7 mouse cellular contexts compared by ENCODE assay signal in the genomic region with DNA sequence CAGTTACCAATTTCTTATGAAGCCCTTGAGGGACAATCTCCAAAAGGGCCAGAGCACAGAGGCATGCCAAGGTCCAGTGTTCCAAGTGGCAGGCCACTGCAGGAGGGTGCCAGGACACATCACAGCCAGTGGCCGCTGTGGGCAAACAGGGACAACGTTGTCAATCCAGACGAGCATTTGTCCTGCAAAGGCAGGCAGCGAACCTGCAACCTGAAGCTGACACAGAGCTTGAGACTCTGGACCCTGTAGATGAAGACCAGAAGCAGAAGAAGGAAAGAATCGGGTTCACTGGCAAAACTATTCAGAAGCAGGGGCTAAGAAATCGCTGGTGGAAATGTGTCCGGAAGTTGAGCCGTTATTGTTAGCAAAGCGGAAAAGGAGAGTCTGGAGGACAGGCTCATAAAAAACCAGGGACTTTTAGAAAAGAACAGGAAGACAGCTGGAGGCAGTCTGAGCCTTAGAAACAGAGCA.
DNase-seq lines count a peak whose midpoint lies in the region; ATAC-seq and TF ChIP-seq lines count a peak whose summit lies in the region.

No protein-coding gene starts in this region.

- no peak for TF ChIP-seq RAD21 in MEL (IDR thresholded peaks at IDR 0.05; ENCODE audit: low read depth, low read length)

- H3K4me2 ChIP-seq in embryonic facial prominence, embryonic 14.5 days (ENCODE audit: low read depth, low read length), result no peak overlapping the region
- H3K4me2 ChIP-seq in liver, postnatal 0 days (ENCODE audit: low read depth, low read length), result peak overlapping the region; percentile 67
- no peak overlapping the region for H3K4me2 ChIP-seq in hindbrain, embryonic 11.5 days (replicated peaks; ENCODE audit: low read depth, low read length)

- H3K4me3 ChIP-seq in MEL (ENCODE audit: control insufficient read depth in 1 of 2, insufficient read depth in 1 of 2, low read depth in 2 of 2, low read length in 2 of 2), result peak overlapping the region in 1 of 2 experiments; percentile 14; a peak in 1 of 4 replicates
- H3K4me3 ChIP-seq in embryonic facial prominence, embryonic 14.5 days (ENCODE audit: low read depth, low read length), result no peak overlapping the region
- no peak overlapping the region for H3K4me3 ChIP-seq in liver, postnatal 0 days (ENCODE audit: low read depth, low read length)
- no peak overlapping the region for H3K4me3 ChIP-seq in hindbrain, embryonic 11.5 days (ENCODE audit: low read depth, low read length)

- peaks cover 0 to 13% of the 10 kb centered on the region in 2 experiments; a peak in 2 of 4 replicates for H3K36me3 ChIP-seq in MEL (ENCODE audit: control insufficient read depth in 1 of 2, insufficient read depth in 2 of 2, low read length in 2 of 2)
- H3K36me3 ChIP-seq in embryonic facial prominence, embryonic 14.5 days (ENCODE audit: control insufficient read depth, insufficient read depth, low read length), result no peaks in the 10 kb centered on the region
- no peaks in the 10 kb centered on the region for H3K36me3 ChIP-seq in liver, postnatal 0 days (replicated peaks; ENCODE audit: insufficient read depth, low read length)
- no peaks in the 10 kb centered on the region for H3K36me3 ChIP-seq in hindbrain, embryonic 11.5 days (ENCODE audit: control insufficient read depth, insufficient read depth, low read length)

- H3K79me2 ChIP-seq in MEL (ENCODE audit: control insufficient read depth, insufficient read depth, low read length, poor library complexity), result no peaks in the 10 kb centered on the region

- H3K9ac ChIP-seq in MEL (ENCODE audit: control insufficient read depth, low read depth, low read length, poor library complexity, severe bottlenecking), result peak overlapping the region; percentile 29
- H3K9ac ChIP-seq in embryonic facial prominence, embryonic 14.5 days (ENCODE audit: low read depth, low read length), result no peak overlapping the region
- peak overlapping the region; percentile 42; the same call in 1 of the 2 replicates for H3K9ac ChIP-seq in liver, postnatal 0 days (replicated peaks)
- H3K9ac ChIP-seq in hindbrain, embryonic 11.5 days (ENCODE audit: low read depth, low read length), result no peak overlapping the region

- WGBS in embryonic facial prominence, embryonic 14.5 days, result 62% methylated on average over 9 of the region's 9 CpGs
- 24% methylated on average over 9 of the region's 9 CpGs for WGBS in liver, postnatal 0 days (ENCODE audit: insufficient replicate concordance)
- WGBS in hindbrain, embryonic 11.5 days, result 68% methylated on average over 9 of the region's 9 CpGs

- ATAC-seq in embryonic facial prominence, embryonic 14.5 days (ENCODE audit: low read depth), result no peak
- no peak for ATAC-seq in liver, postnatal 0 days
- ATAC-seq in hindbrain, embryonic 11.5 days (ENCODE audit: low FRiP score), result no peak

- no peak for TF ChIP-seq EP300 in MEL (IDR thresholded peaks at IDR 0.05; ENCODE audit: low read depth in 1 of 2, low read length in 2 of 2)
- TF ChIP-seq EP300 in liver, postnatal 0 days (IDR thresholded peaks at IDR 0.05; ENCODE audit: low read depth), result no peak

- no peak for TF ChIP-seq CTCF in MEL (IDR thresholded peaks at IDR 0.05 in 2 of 3, conservative IDR thresholded peaks at IDR 0.05 in 1 of 3; ENCODE audit: control insufficient read depth in 1 of 3, insufficient read depth in 1 of 3, low read depth in 2 of 3, low read length in 3 of 3, poor library complexity in 1 of 3, severe bottlenecking in 1 of 3)
- no peak; the same call in 1 of the 2 replicates for TF ChIP-seq CTCF in liver, postnatal 0 days (IDR thresholded peaks at IDR 0.05; ENCODE audit: low read depth)

- no peaks in the 10 kb centered on the region for H3K9me3 ChIP-seq in MEL (replicated peaks; ENCODE audit: insufficient read depth, low read length)
- H3K9me3 ChIP-seq in embryonic facial prominence, embryonic 14.5 days (ENCODE audit: control insufficient read depth, low read length), result no peaks in the 10 kb centered on the region
- H3K9me3 ChIP-seq in liver, postnatal 0 days (ENCODE audit: low read length), result no peaks in the 10 kb centered on the region
- no peaks in the 10 kb centered on the region for H3K9me3 ChIP-seq in hindbrain, embryonic 11.5 days (ENCODE audit: control insufficient read depth, low read length)

- no peak for TF ChIP-seq POLR2A in MEL (IDR thresholded peaks at IDR 0.05; ENCODE audit: control insufficient read depth in 1 of 2, insufficient read depth in 1 of 2, low read depth in 1 of 2, low read length in 2 of 2, poor library complexity in 1 of 2)

- peak; percentile 28 for DNase-seq in MEL (ENCODE audit: low read depth, low spot score)
- DNase-seq in embryonic facial prominence, embryonic 14.5 days (ENCODE audit: low spot score), result peak; percentile 11
- peak; percentile 67 for DNase-seq in kidney, adult 18-20 months
- DNase-seq in liver, postnatal 0 days, result peak; percentile 24
- DNase-seq in retina, embryonic 14.5 days (ENCODE audit: low spot score), result no peak
- DNase-seq in hindbrain, embryonic 11.5 days (ENCODE audit: low spot score), result no peak
- DNase-seq in frontal cortex, adult 2 months (ENCODE audit: extremely low spot score in 1 of 2, low spot score in 1 of 2), result no peak

- H3K4me1 ChIP-seq in MEL (ENCODE audit: control insufficient read depth in 1 of 2, insufficient read depth in 2 of 2, low read length in 2 of 2), result peaks cover 16 to 20% of the 10 kb centered on the region in 2 experiments
- H3K4me1 ChIP-seq in embryonic facial prominence, embryonic 14.5 days (ENCODE audit: control insufficient read depth, insufficient read depth, low read length), result no peaks in the 10 kb centered on the region
- H3K4me1 ChIP-seq in liver, postnatal 0 days (ENCODE audit: insufficient read depth), result peaks cover 18% of the 10 kb centered on the region
- H3K4me1 ChIP-seq in hindbrain, embryonic 11.5 days (replicated peaks; ENCODE audit: control insufficient read depth, insufficient read depth, low read length), result no peaks in the 10 kb centered on the region

- H3K27ac ChIP-seq in MEL (ENCODE audit: control insufficient read depth, low read depth, low read length), result peak overlapping the region; percentile 60
- no peak overlapping the region for H3K27ac ChIP-seq in embryonic facial prominence, embryonic 14.5 days (replicated peaks; ENCODE audit: low read depth, low read length)
- peak overlapping the region; percentile 78 for H3K27ac ChIP-seq in liver, postnatal 0 days (ENCODE audit: low read depth)
- no peak overlapping the region for H3K27ac ChIP-seq in hindbrain, embryonic 11.5 days (ENCODE audit: low read depth, low read length)

- no peaks in the 10 kb centered on the region for H3K27me3 ChIP-seq in MEL (ENCODE audit: control insufficient read depth in 1 of 2, insufficient read depth in 2 of 2, low read length in 2 of 2)
- no peaks in the 10 kb centered on the region for H3K27me3 ChIP-seq in embryonic facial prominence, embryonic 14.5 days (replicated peaks; ENCODE audit: control insufficient read depth, insufficient read depth, low read length)
- no peaks in the 10 kb centered on the region for H3K27me3 ChIP-seq in liver, postnatal 0 days (ENCODE audit: insufficient read depth, low read length)
- no peaks in the 10 kb centered on the region for H3K27me3 ChIP-seq in hindbrain, embryonic 11.5 days (ENCODE audit: control insufficient read depth, insufficient read depth, low read length)

TF ChIP-seq in MEL, 35 proteins besides CTCF, POLR2A, EP300 and RAD21:
- no peak for TF ChIP-seq BHLHE40 (IDR thresholded peaks at IDR 0.05; ENCODE audit: borderline replicate concordance, low read depth, low read length)
- no peak for TF ChIP-seq UBTF (IDR thresholded peaks at IDR 0.05; ENCODE audit: borderline replicate concordance, insufficient read depth, low read depth, low read length)
- TF ChIP-seq KAT2A (conservative IDR thresholded peaks at IDR 0.05; ENCODE audit: low read depth, low read length), result no peak
- TF ChIP-seq POLR2AphosphoS2 (IDR thresholded peaks at IDR 0.05; ENCODE audit: low read length), result no peak
- no peak for TF ChIP-seq ETS1 (IDR thresholded peaks at IDR 0.05; ENCODE audit: low read depth, low read length)
- no peak for TF ChIP-seq JUND (IDR thresholded peaks at IDR 0.05; ENCODE audit: low read depth, low read length)
- no peak for TF ChIP-seq USF1 (IDR thresholded peaks at IDR 0.05; ENCODE audit: low read depth, low read length)
- no peak for TF ChIP-seq MAX (IDR thresholded peaks at IDR 0.05; ENCODE audit: low read length)
- no peak for TF ChIP-seq MYC (IDR thresholded peaks at IDR 0.05; ENCODE audit: low read depth, low read length)
- TF ChIP-seq E2F4 (IDR thresholded peaks at IDR 0.05; ENCODE audit: borderline replicate concordance, low read depth, low read length), result no peak
- TF ChIP-seq NELFE (IDR thresholded peaks at IDR 0.05; ENCODE audit: low read depth, low read length), result no peak
- no peak for TF ChIP-seq CHD1 (IDR thresholded peaks at IDR 0.05; ENCODE audit: low read depth, low read length)
- no peak for TF ChIP-seq MEF2A (IDR thresholded peaks at IDR 0.05; ENCODE audit: extremely low read depth, insufficient replicate concordance, low read depth, low read length, poor library complexity, severe bottlenecking)
- TF ChIP-seq POLR2AphosphoS5 (IDR thresholded peaks at IDR 0.05; ENCODE audit: borderline replicate concordance, low read depth, low read length), result no peak
- no peak for TF ChIP-seq MXI1 (IDR thresholded peaks at IDR 0.05; ENCODE audit: low read depth, low read length)

Comparison
In these comparisons a context has a peak if more than half of its experiments do, and no peak if none do; other contexts are left out.
1. DNase-seq: peak in MEL (single experiment), embryonic facial prominence, embryonic 14.5 days (single experiment), kidney, adult 18-20 months (single experiment) and liver, postnatal 0 days (single experiment); none in retina, embryonic 14.5 days (single experiment), hindbrain, embryonic 11.5 days (single experiment) and frontal cortex, adult 2 months (0 of 2).
2. H3K27ac ChIP-seq: peak in MEL (single experiment) and liver, postnatal 0 days (single experiment); none in embryonic facial prominence, embryonic 14.5 days (single experiment) and hindbrain, embryonic 11.5 days (single experiment).
3. H3K9ac ChIP-seq: peak in MEL (single experiment) and liver, postnatal 0 days (single experiment); none in embryonic facial prominence, embryonic 14.5 days (single experiment) and hindbrain, embryonic 11.5 days (single experiment).